Mouse (Mus musculus) retina, embryonic 14.5 days (tissue): ENCODE data around the gene Zfp286.
"Not testable (repeated sequence)": the region's sequence is repeated elsewhere in the genome, so short reads cannot be mapped to it uniquely, and the experiment has no call there.

Experiments
- DNase-seq: peaks from one replicate; pipeline ENCODE4 v3.0.0-alpha.2; 2015; ENCODE audit warnings: low spot score

Gene Zfp286

DNA sequence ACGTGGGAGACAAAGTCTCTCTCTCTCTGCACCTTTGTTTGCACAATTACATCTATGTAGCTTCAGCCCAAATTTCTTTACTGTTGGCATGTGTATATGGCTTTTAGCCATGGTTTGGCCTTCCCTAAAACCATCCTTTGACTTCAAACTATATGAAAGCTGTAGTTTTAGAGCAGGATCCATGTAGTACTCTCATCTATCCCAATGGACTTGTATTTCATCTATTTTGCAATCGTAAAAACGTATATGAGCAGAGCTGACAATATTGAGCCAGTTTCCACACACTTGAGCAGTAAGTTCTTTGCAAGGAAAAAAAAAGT lies 315 bp upstream of the Zfp286 start:
- DNase-seq, result no peak

- DNase-seq, result no peak
Measured at GRCm38 (mm10) chr11:62776510-62776909, 12.8 kb downstream of the Zfp286 start.

DNA sequence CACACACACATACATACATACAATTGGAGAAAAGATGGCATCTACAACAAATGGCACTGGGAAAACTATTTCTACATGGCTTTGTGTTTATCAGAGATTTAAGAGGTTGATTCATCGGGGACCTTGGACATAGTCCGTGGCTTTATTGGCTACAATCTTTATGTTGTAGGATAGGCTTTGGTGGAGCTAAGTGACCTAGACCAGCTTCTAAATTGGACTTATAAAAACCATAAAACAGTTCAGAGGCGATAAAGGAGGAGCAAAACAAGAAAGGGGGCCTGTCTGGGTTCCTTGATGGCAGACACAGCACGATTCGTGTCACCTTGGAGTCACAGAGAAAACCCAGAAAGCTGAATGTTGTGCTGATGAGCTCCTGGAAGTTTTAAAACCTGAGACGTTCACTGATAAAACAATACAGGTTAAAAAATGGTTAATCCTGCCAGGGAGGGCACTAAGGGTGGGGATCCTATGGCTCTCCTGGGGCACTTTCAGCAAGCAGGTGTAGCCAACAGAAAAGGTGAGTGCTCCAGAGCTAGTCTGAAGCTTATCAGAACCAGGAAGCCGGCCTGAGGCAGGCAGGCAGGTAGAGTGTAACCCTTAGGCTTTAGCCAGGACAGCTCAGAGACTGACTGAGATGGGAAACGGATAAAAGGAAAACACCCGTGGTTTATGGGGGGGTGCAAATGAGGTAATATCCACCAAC lies 28.4 kb downstream of the Zfp286 start:
- DNase-seq, result no peak

GRCm38 (mm10) chr11:62758491-62758890 lies 30.8 kb downstream of the Zfp286 start:
- DNase-seq, result no peak

DNA sequence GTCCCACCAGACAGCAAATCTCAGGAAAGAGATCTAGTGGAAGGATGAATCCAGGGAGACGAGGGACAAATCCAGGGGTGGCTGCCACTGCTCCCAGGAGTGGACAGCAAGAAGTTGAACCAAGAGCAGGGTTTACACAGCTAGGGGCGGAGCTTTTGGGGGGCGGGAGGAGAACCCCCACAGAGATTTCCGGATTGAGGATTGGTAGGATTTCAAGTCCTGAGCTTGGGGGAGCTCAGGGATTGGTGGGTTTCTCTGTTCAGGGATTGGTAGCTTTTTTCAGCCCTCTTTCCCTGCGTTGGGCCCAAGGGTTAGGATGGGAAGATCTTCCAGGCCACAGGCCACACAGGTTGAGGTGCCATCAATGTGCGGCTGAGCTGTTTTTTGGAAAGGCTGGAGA lies 31.4 kb downstream of the Zfp286 start:
- no peak for DNase-seq

DNA sequence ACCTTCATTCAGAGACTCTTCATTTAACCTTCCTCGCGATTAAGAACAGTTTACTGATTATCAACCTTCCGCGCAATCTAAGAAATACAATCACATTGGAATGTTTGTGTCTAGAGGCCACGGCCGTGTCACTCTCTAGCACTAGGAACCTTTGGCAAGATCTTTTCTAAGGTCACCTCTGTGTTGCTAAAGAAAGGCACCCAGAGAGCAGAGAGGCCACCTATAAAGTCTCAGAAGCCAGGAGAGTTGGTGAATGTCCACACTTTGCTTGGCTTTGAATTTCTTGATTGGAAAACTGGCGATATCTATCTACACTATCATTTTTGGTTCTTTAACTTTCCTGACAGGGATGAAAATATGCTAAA lies 32.1 kb downstream of the Zfp286 start:
- DNase-seq, result no peak

GRCm38 (mm10) chr11:62756456-62757142 lies 32.7 kb downstream of the Zfp286 start:
- DNase-seq, result peak; percentile 99

DNA sequence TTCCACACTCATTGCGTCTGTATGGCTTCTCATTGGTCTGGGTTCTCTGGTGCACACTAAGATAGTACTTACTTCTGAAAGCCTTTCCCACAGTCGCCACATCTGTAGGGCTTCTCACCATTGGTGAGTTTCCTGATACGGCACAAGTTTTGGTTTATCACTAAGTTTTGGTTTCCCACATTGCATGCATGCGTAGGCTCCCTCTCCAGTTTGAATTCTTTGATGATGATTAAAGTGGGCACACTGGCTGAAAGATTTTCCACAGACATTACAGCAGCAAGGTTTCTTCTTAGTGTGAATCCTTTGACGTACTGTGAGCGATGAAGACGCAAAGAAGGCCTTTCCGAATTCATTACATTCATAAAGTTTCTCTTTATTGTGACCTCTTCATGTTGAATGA lies 36.5 kb downstream of the Zfp286 start, which contains the start of gene Gm10428:
TSS of gene Gm10428 (plus strand) at position 321 of the 400 bp plus-strand sequence.
- DNase-seq, result no peak

DNA sequence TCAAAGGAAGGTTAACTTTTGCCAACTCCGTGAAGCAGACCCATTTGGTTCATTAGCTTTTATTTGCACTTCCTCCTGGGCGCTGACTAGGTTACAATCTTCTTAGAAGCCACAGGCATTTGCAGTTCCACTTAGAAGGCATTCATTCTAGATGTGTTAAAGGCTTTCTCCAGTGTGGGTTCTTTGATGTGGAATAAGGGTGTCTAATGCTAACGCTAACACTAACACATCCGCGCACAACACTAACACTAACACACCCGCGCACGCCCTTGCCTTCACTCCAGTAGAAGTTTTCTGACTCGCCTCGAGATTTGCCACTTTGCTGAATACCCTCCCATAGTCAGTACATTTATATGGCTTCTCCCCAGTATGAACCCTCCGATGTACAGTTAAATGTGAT lies 37.1 kb downstream of the Zfp286 start:
- DNase-seq, result no peak

DNA sequence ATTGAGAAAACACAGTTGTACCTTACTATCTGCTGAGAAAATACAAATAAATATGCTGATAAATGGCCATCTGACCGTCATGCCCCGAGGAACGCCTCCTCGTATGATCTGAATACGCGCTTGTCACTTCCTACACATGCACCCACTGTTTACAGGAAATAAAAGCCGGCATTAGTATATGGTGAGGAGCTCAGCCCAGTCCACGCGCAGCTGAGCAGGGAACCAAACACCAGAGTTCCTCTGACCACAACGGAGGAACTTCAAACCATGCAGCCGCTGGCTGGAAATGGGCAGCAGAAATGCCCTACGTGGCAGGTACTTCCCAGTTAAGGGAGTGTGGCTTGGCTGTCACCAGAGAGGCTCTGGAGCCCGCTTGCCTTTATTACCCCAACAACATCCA lies 39.8 kb downstream of the Zfp286 start:
- DNase-seq, result not testable (repeated sequence)

GRCm38 (mm10) chr11:62748062-62748461 lies 41.2 kb downstream of the Zfp286 start:
- no peak for DNase-seq

DNA sequence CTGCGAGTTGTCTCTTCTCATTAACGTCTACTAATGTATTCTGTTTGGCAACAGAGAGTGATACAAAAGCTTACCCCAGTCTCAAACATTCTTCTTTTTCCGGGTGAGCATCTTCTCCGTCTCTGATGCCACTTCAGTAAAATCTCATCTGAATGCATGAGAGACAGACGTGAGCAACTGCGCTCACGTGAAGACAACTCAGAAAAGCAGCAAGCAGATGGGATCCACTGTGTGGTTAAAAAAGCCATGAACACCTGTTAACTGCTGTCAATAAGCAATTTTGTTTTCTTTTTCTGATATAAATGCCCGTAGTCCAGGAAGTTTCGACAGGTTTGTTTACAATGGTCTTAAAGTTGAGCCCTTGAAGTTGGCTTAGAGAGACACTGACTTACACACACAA lies 42.0 kb downstream of the Zfp286 start:
- DNase-seq, result no peak

DNA sequence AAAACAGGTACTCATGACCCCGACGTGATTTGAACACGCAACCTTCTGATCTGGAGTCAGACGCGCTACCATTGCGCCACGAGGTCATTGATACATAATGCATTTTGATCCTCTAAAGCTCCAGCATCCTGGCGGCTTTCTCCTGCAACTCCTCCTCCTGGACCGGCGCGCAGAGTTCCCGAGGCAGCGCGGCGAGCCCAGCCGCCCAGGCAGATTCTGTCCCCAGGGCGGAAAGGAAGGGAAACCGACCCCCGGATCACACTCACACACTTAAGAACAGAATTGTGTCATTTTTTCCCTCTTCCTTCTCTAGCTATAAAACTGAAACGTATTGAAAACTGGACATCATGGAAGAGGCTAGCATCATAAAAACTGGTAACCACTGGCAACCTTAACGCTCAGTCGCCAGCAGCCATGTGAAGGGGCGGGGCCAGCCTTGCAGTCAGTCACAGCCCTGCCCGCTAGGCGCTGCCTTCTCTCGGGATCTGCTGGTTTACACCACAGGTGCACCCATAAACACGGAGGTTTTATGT lies 43.2 kb downstream of the Zfp286 start:
- peak; percentile 80 for DNase-seq

DNA sequence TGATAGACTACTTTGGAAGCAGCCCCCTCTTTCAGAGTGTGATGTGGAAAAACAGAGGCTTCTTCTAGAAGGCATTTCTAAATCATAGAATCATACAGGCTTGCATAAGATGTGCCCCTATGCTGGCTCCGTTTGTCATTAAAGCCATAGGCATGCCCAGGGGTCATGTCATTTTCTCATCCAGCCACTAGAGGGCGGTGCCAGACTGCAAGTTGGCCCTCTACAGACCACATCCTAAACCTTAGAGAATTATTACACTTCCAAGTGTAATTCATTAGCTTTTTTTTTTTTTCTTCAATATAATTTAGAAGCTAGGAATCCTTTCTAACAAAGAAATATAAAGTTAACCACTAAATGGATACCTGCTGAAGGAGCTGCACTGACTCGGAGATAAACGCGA lies 45.2 kb downstream of the Zfp286 start:
- DNase-seq, result peak; percentile 88

GRCm38 (mm10) chr11:62742261-62742957 lies 46.9 kb downstream of the Zfp286 start:
- DNase-seq, result no peak

- DNase-seq, result no peak
Measured at GRCm38 (mm10) chr11:62741186-62741585, 48.1 kb downstream of the Zfp286 start.

DNA sequence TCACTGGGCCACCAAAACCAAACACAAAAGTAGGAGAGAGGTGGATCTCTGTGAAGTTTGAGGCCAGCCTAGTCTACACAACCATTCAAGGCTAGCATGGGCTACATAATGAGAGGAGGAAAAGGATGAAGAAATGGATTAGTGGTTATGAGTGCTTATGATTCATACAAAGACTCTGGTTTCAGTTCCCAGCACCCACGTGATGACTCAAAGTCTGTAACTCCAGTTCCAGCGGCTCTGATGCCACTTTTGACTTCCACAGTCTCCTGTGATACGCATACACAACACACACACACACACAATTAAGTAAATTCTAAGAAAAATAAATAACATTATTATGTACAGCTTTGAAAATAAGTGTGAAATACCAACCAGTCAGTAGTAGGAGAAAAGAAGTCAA lies 56.6 kb downstream of the Zfp286 start:
- no peak for DNase-seq

DNA sequence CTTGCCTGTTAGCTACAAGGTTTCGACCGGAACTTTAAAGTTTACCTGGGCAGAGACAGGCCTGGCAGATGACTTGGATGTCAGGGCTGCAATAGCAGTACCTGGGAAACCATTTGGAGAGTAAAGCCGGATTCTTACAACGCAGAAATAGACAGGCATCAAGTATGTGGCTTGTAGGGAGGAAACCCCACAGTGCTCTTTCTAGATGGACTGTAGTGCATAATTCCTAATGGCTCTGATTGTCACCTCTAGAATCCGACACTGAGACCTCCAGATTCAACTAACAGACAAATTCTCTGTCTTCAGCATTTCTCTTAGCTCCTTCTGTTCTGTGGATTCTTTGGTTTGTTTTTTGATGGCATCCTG lies 57.3 kb downstream of the Zfp286 start:
- no peak for DNase-seq

DNA sequence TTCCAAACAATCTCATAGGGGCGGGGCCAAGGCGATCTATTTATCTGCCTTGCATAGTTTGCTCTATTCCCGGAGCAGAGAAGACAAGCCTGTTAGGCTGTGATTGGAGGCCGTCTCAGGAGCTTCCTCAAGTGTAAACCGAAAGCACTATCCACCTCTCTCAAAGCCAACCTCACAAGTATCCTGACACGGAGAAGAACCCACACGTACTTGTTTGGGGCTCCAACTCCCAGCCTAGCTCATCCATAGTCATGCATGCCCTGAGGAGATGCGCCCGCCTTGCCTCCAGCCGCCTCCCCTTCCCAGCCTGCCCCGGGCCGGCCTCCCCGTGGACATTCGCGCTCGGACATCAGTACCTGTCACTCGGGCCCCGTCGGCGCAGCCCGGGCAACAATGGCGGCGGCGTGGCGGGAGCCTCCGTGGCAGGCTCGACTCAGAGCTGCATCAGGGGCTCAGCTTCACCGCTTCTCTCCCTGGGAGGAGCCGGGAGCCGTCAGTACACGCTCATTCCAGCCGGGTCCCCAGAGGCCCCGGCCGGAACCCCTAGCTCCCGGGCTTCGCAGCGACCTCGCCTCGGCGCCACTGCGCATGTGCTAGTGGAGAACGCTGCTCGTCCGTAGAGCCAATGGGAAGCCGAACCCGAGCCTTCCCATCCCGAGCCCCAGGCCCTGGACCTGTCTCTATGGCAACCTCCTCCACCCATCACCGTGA lies 57.8 kb downstream of the Zfp286 start, which contains the start of gene Zfp287:
TSS of gene Zfp287 (minus strand) at position 595 of the 711 bp plus-strand sequence.
- DNase-seq, result peak; percentile 96

DNA sequence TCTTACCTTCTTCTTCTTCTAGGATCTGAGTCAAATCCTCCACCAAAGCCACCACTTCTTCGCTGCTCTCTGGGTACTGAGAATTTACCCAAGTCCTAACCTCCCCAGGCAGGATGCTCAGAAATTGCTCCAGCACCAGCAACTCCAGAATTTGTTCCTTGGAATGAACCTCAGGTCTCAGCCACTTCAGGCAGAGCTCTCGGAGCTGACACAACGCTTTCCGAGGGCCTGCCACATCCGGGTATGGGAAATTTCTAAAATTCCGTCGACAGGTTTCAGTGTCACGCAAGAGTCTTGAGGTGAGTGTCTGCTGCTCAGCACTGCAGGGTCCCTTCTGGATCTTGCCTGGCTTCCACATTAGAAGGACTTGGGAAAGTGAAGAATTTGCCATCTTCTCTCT lies 61.0 kb downstream of the Zfp286 start:
- DNase-seq, result no peak

GRCm38 (mm10) chr11:62710657-62711056 lies 78.6 kb downstream of the Zfp286 start:
- no peak for DNase-seq

GRCm38 (mm10) chr11:62708252-62708651 lies 81.0 kb downstream of the Zfp286 start:
- DNase-seq, result no peak
